Mouse (Mus musculus) heart, embryonic 12.5 days (tissue): ENCODE results near the gene Iqca. TPM values are rescaled to one million over a fixed set of nuclear protein-coding genes. Genes with fewer than 3 reads are reported as not detected.

Source experiments
- ATAC-seq: fragments of 200-750 bp; cut with Nextera tagmentation; 2 replicates; pipeline ENCODE4 v1.8.0; 2017; ENCODE audit warnings: moderate TSS enrichment, moderate library complexity; ENCODE audit not compliant: insufficient number of reproducible peaks, low FRiP score
- H3K27ac ChIP-seq: fragments of 300-500 bp; sonication (generic); 2 replicates; pipeline ENCODE4 v1.5.1; 2016; ENCODE audit warnings: mild to moderate bottlenecking, moderate library complexity; ENCODE audit not compliant: poor library complexity, severe bottlenecking
- H3K27me3 ChIP-seq: fragments of 300-500 bp; sonication (generic); replicated peaks from 2 replicates; pipeline ENCODE4 v1.6.1; 2016; ENCODE audit warnings: mild to moderate bottlenecking, moderate library complexity
- H3K36me3 ChIP-seq: fragments of 300-500 bp; sonication (generic); 2 replicates; pipeline ENCODE4 v1.6.1; 2016; ENCODE audit warnings: mild to moderate bottlenecking, moderate library complexity
- H3K4me1 ChIP-seq: fragments of 300-500 bp; sonication (generic); replicated peaks from 2 replicates; pipeline ENCODE4 v1.6.1; 2016; ENCODE audit warnings: mild to moderate bottlenecking
- H3K4me2 ChIP-seq: fragments of 300-500 bp; sonication (generic); 2 replicates; pipeline ENCODE4 v1.6.1; 2016; ENCODE audit warnings: mild to moderate bottlenecking, moderate library complexity
- H3K4me3 ChIP-seq: fragments of 300-500 bp; sonication (generic); 2 replicates; pipeline ENCODE4 v1.5.1; 2016; ENCODE audit warnings: mild to moderate bottlenecking
- H3K9ac ChIP-seq: fragments of 300-500 bp; sonication (generic); 2 replicates; pipeline ENCODE4 v1.6.1; 2016; ENCODE audit warnings: mild to moderate bottlenecking, moderate library complexity
- H3K9me3 ChIP-seq: fragments of 300-500 bp; sonication (generic); replicated peaks from 2 replicates; pipeline ENCODE4 v1.6.1; 2016; ENCODE audit warnings: mild to moderate bottlenecking, moderate library complexity
- WGBS: fragments of 180-500 bp; shearing (Covaris S2); methylation state at CpG from one replicate; pipeline ENCODE4 v1.1.7; 2016; 5-methylcytosine and 5-hydroxymethylcytosine counted together
- polyA plus RNA-seq: library from polyadenylated mRNA; unstranded; fragments of >200 nt; fragmentation: Nextera tagmentation; extraction: Ambion mirVana; gene quantifications from 2 replicates; pipeline ENCODE4 v1.2.1, GENCODE M21; 2016

Iqca gene
- polyA plus RNA-seq, 1 experiment from 2014 or later, result not detected

DNA sequence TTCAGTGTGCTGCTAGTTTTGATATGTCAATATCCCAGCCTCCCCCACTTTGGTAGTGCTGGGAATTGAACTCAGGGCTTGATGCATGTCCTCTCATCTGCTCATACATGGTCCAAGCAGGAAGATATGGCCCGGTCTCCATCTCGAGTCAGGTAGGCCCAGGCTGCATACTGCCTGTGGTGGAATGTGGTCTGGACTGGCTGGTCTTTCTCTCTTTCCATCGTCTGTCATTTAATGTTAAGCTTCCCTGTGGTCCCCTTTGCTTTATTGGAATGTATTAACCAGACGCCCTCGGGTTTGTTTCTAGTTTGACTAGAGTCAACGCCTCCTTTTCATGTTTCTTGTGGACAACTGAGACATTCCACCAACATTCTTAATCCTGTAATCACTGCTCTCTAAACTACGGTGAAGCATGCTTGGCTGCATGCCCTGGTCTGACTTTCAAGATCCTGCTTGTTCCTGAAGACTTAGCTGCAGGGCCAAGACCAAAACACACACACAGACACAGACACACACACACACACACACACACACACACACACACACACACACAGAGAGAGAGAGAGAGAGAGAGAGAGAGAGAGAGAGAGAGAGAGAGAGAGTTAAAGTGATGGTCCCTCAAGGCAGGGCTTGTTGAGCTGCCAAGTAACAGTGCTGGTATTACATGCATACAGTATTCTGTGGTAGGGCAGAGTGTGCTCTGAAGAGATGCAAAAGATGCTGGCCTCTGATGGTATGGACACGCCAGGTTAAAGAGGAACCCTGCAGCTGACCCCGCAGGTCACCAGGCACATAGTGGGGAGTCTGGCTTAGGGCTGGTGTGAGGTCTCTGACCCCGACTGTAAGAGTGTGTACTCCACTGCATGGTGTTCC is 52.6 kb downstream of the Iqca start:
- no peak overlapping the region for H3K27ac ChIP-seq
- H3K9me3 ChIP-seq, result no peaks in the 10 kb centered on the region
- no peak for ATAC-seq
- H3K36me3 ChIP-seq, result no peaks in the 10 kb centered on the region
- no peak overlapping the region for H3K4me2 ChIP-seq
- H3K4me3 ChIP-seq, result no peak overlapping the region
- WGBS, result 60% methylated on average over 10 of the region's 10 CpGs
- H3K27me3 ChIP-seq, result no peaks in the 10 kb centered on the region
- H3K9ac ChIP-seq, result no peak overlapping the region
- no peaks in the 10 kb centered on the region for H3K4me1 ChIP-seq

DNA sequence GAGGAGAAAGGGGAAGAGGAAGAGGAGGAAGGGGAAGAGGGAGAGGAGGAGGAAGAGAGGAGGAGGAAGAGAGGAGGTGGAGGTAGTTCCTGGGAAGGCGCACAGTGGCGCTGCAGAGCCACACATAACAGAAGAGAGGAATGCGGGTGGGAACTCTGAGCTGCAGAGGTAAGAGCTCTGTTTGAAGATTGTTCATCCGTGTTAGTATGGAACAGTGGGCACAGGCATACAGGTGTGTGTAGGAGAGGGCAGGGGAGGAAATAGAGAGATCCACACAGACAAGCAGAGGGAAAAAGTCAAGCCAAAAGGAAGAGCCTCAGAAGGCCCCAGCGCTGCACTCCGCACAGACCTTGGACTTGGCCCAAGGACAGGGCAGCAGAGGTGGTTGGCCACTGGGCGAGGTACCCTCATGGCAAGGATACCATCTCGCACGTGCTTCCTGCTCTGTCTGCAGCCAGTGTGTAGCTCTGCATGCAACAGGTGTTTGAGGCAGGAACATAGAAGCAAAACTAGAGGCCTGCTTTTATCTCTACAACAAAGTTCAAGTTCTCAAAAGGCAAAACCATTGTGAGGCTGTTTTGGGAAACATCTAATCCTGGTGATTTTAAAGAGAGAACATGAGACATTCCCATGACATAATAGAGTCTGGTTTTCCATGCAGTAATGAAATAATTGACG is 60.2 kb downstream of the Iqca start:
- H3K9me3 ChIP-seq, result peaks cover 10% of the 10 kb centered on the region; the same call in 1 of the 2 replicates
- no peak overlapping the region for H3K4me2 ChIP-seq
- WGBS, result 82% methylated on average over 10 of the region's 10 CpGs
- ATAC-seq, result no peak
- H3K27me3 ChIP-seq, result no peaks in the 10 kb centered on the region
- 0 out of 2 replicates have a peak, but pooled peaks cover 4% of the 10 kb centered on the region for H3K4me1 ChIP-seq
- H3K27ac ChIP-seq, result no peak overlapping the region
- no peak overlapping the region for H3K4me3 ChIP-seq
- H3K36me3 ChIP-seq, result no peaks in the 10 kb centered on the region
- no peak overlapping the region for H3K9ac ChIP-seq

DNA sequence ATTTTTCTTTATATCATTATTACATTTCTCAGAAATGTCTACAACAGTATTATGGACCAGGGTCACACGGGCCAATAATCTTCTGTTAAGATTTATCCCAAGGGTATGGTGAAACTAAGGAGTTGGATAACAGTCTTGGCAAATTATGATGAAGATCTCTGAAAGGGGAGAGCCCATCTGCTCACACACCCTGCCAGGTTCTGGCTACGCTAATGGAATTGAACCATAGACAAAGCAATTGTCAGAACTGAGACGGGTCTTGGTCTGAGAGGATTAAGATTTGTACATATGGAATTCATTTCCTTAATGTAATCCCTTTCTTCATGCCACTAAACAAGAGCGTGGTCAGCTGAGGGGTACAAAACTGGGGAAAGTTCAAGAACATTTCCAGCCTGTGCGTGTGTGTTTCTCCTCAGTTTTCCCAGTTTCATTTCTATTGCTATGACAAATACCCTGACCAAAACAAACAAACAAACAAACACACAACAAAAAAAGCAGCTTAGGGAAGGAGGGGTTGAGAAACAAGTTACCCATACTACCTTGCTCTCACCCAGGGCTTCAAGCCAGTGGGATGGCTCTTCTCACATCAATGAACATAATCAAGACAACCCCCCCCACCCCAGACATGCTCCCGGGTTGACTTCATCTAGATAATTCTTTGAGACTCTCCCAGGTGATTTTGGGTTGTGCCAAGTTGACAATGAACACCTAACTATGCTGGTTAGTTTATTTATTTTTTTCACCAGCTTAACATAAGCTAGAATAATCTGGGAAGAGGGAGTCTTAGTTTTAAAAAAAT is 64.8 kb downstream of the Iqca start:
- Histone ChIP-seq H3K36me3 (no peaks in the 10 kb centered on the region), H3K4me2 (no peak overlapping the region), H3K9me3 (peaks cover 10% of the 10 kb centered on the region; the same call in 1 of the 2 replicates), H3K27ac (no peak overlapping the region), H3K27me3 (no peaks in the 10 kb centered on the region), H3K4me3 (no peak overlapping the region), H3K4me1 (0 out of 2 replicates have a peak, but pooled peaks cover 5% of the 10 kb centered on the region), H3K9ac (no peak overlapping the region)
- WGBS, result 80% methylated on average over 6 of the region's 6 CpGs
- ATAC-seq, result no peak

DNA sequence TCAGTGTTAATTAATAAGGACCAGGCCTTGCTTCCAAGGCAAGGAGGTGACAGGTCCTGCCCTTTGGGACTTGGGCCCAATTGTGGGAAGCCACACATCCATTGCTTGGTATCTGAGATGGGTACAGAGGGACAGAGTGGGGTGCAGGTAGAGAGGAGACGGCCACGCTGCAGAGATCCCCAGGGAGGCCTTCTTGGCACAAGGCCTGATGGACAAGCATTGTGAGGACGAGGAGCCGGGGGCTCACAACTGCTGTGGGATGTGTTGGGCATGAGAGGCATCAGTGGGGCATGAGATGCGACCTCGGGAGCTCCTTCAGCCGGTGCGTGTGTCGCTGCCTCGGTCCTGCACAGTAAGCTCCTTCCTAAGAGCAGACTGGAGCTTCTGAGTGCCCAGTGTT is 66.7 kb downstream of the Iqca start:
- Histone ChIP-seq H3K4me1 (0 out of 2 replicates have a peak, but pooled peaks cover 5% of the 10 kb centered on the region), H3K27ac (no peak overlapping the region), H3K27me3 (no peaks in the 10 kb centered on the region), H3K9ac (no peak overlapping the region), H3K36me3 (no peaks in the 10 kb centered on the region), H3K4me3 (no peak overlapping the region), H3K9me3 (peaks cover 10% of the 10 kb centered on the region; the same call in 1 of the 2 replicates), H3K4me2 (no peak overlapping the region)
- ATAC-seq, result no peak
- 81% methylated on average over 10 of the region's 10 CpGs for WGBS

DNA sequence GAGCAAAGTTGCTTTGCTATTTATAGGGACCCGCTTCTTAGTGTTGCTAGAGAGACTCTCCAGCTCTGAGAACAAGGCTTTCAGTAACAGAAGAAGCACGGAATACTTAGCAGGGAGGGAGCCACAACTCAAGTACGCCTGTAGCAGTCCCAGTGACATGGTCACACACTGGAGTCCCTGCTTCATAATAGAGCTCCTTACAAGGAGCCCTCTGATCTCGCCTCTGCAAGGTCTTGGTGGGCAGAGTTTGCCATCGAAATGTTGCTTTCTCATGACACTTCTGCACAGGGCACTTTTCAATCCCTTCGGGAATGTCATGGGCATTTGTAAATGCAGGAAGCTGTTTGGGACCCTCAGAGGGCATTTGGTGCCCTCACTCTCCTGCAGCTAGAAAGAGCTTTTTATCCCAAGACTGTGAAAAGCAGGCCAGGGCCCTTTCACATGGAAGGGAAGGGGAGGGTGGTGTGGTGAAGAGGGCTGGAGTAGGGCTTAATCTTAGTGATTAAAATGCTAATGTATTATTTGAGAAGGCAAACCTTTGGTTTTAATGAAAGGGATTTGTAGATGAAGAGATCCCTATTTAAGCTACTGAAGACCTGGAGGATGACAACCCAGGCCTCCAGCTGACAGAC is 67.6 kb downstream of the Iqca start:
- Histone ChIP-seq H3K4me1 (0 out of 2 replicates have a peak, but pooled peaks cover 5% of the 10 kb centered on the region), H3K9ac (no peak overlapping the region), H3K4me3 (no peak overlapping the region), H3K27me3 (no peaks in the 10 kb centered on the region), H3K36me3 (no peaks in the 10 kb centered on the region), H3K4me2 (no peak overlapping the region), H3K27ac (no peak overlapping the region), H3K9me3 (peaks cover 5% of the 10 kb centered on the region; the same call in 1 of the 2 replicates)
- ATAC-seq, result no peak
- 46% methylated on average over 6 of the region's 6 CpGs for WGBS

DNA sequence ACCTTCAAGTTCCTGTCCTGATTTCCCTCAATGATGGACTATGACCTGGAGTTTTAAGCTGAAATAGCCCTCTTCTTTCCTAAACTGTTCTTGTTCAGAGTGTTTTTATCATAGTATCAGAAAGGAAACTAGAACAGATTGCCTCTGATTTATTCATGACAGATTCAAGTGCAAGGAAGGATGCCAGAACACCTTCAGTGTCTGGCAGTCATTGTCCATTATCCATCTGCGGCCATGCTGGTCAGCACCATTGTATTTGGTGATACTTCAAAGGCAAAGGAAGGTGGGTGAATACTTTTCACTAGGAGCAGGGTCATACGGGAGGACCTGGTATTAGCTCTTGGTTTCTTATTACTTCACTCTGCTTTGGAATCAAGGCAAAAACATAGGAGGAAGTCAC is 76.9 kb downstream of the Iqca start:
- WGBS, result 83% methylated on average over 2 of the region's 2 CpGs
- Histone ChIP-seq H3K9me3 (no peaks in the 10 kb centered on the region), H3K9ac (no peak overlapping the region), H3K36me3 (no peaks in the 10 kb centered on the region), H3K4me1 (no peaks in the 10 kb centered on the region), H3K4me2 (no peak overlapping the region), H3K4me3 (no peak overlapping the region), H3K27me3 (no peaks in the 10 kb centered on the region), H3K27ac (no peak overlapping the region)
- no peak for ATAC-seq

DNA sequence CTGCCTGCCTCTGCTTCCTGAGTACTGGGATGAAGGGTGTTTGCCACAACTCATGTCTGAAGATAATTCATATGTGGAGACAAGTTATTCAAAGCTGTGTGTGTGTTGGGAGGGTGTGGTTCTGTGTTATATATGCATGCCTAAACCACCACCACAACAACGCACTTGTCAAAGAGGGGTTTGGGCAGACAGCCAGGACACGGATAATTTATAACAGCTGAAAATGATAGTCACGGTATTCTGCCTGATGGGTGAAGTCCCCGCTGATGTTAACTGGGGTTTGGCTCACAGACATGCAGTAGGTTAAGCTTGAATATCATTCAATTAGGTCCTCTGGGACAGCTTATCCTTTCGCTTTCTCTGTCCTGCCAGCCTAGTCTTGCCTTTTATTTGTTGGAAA is 78.4 kb downstream of the Iqca start:
- Histone ChIP-seq H3K9ac (no peak overlapping the region), H3K4me1 (no peaks in the 10 kb centered on the region), H3K27ac (no peak overlapping the region), H3K27me3 (peaks cover 7% of the 10 kb centered on the region; the same call in 1 of the 2 replicates), H3K4me3 (no peak overlapping the region), H3K4me2 (no peak overlapping the region), H3K9me3 (no peaks in the 10 kb centered on the region), H3K36me3 (no peaks in the 10 kb centered on the region)
- 84% methylated on average over 5 of the region's 5 CpGs for WGBS
- ATAC-seq, result no peak

DNA sequence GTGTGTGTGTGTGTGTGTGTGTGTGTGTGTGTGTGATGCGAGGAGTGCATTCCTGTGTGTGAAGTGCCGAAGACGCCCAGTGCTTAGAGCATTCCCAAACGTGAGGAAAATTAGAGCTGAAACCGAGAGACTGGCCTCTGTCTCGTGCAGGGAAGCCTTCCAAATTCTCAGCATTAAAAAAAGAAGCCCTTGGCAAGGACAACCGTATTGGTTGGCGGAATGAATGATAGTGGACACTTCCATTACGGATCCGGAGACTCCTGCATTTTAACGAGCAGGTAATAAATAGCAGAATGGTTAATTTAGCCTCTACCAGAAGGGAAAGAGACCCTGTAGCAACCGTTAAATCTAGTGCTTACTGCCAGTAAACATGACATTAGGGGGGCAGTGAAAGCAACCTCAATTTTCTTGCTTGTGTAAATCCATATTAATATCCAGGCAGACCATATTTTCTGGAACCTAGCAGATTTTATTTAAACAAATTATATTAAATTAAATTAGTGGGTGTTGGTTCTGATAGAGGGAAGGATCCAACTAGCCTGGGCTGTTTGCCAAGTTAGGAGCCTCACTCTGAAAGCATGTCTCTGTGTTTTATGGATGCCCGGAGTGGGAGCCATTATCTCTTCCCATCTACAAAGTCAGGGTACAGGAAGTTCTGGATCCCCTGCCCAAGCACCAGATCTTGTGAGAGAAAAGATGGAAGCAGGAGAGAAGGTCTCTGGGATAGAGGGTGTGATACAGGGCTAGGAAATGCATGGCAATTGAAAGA is 81.2 kb downstream of the Iqca start:
- Histone ChIP-seq H3K9ac (no peak overlapping the region), H3K36me3 (no peaks in the 10 kb centered on the region), H3K4me1 (no peaks in the 10 kb centered on the region), H3K27ac (no peak overlapping the region), H3K27me3 (peaks cover 19% of the 10 kb centered on the region), H3K9me3 (no peaks in the 10 kb centered on the region), H3K4me2 (no peak overlapping the region), H3K4me3 (no peak overlapping the region)
- whole genome bisulfite sequencing, result 79% methylated on average over 13 of the region's 13 CpGs
- ATAC-seq, result no peak

DNA sequence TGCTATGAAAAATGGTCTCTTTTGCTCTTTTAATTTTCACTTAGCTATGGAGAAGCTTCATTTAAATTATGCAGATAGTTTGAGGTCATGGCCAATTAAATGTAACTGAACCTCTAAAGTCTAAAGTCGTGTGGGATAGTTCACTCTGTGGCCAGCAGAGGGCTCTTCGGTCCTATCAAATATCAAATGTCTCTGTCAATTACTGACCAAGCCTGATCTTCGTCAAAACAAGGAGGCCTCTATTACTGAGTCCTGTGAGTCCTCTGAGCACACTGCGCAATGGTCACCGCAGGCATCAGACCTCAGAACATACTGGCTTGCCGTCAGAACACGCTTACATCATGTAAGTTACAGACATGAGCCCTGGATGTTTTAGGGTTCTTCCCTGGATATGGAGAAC is 92.6 kb downstream of the Iqca start:
- Histone ChIP-seq H3K36me3 (no peaks in the 10 kb centered on the region), H3K27me3 (0 out of 2 replicates have a peak, but pooled peaks cover 9% of the 10 kb centered on the region), H3K9ac (no peak overlapping the region), H3K4me3 (no peak overlapping the region), H3K4me1 (no peaks in the 10 kb centered on the region), H3K9me3 (no peaks in the 10 kb centered on the region), H3K4me2 (no peak overlapping the region), H3K27ac (no peak overlapping the region)
- no peak for ATAC-seq
- 14% methylated on average over 7 of the region's 7 CpGs for WGBS

DNA sequence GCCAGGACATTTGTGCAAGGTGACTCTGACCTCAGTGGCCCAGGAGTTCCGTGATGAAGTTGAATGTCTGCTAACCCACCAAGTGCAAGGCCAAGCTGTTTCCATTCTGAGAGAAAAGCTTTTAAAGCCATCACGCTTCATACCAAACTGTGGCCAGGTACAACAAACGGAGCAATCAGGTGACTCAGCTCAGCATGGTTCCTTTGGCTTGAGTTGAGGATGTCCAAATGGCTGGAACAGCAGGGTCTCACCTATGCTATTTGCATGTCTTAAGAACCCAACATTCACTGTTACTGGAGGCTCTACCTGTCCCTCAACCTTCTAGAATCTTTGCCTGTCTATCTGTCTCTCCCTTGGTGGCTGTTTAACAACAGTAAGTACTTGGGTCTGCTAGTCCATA is 93.1 kb downstream of the Iqca start:
- 50% methylated on average over 3 of the region's 3 CpGs for WGBS
- H3K4me2 ChIP-seq, result no peak overlapping the region
- H3K27me3 ChIP-seq, result 0 out of 2 replicates have a peak, but pooled peaks cover 9% of the 10 kb centered on the region
- no peak overlapping the region for H3K9ac ChIP-seq
- H3K4me1 ChIP-seq, result no peaks in the 10 kb centered on the region
- ATAC-seq, result no peak
- H3K9me3 ChIP-seq, result no peaks in the 10 kb centered on the region
- H3K36me3 ChIP-seq, result no peaks in the 10 kb centered on the region
- H3K4me3 ChIP-seq, result no peak overlapping the region
- no peak overlapping the region for H3K27ac ChIP-seq
